Mouse (Mus musculus): ENCODE measurements around the gene Plxna4.

Plxna4 gene

DNA sequence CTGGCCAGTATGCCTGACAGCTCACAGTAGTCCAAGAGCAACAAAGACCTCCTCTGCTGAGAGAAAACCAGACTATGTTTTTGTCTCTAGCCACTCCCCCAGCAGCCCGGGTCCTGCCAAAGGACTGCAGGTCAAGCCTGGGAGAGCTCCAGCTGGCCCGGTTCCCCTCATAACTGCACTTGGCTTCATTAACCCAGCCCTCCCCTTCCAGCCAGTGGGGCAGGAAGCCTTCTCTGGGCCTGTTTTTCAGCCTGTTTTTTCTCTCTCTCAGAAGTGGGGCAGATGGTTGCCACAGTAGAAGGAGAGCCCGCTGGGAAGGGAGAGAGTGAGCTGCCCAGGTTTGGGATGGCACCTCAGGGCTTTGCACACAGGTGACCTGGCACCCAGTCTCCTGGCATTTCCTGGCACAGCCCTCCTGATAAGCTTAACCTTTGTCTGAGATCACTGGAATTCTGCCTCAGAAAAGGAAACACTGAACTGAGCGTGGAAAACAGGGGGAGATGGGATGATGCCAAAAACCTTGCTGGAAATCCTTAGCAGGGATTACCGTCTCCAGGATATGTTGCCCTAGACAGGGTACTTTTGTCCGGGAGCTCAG, 190.8 kb downstream of the Plxna4 start:
- DNase-seq, result no peak

DNA sequence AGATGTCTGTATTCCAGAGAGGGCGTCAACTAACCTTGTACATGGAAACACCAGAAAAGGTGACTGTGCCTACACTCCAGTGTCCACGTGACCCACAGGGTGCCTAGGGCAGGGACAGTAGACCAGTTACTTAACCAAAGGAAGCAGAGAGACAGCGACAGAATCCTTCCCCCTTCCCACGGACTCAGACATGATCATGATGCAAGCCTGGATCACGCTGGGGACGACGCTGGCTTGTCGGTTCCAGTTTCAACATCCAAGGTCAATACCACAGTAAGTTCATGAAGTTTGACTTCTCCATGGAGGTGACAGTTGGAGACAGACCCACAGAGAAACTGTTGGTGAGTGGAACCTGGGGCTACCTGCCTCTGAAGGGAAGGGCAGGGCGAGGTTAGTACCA, 192.6 kb downstream of the Plxna4 start:
- no peak for DNase-seq

DNA sequence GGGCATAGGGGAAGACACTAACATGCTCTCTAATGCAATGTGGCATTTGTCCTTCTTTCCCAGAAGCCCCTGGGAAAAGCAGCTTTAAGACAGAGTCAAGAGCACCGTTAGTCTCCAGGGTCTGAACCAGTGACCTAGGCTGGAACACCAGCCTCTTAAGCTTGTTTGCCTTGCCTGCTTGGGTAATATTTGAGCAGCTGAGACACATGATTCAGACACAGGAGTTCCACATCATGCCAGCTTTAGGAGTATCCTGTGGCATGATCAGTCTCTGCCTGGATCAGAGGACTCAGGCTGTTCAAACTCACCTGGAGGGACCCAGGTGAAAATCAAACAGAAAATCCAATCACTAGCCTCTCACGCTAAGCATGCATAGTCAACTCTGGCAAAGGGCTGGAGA, 195.7 kb downstream of the Plxna4 start:
- DNase-seq, result no peak

DNA sequence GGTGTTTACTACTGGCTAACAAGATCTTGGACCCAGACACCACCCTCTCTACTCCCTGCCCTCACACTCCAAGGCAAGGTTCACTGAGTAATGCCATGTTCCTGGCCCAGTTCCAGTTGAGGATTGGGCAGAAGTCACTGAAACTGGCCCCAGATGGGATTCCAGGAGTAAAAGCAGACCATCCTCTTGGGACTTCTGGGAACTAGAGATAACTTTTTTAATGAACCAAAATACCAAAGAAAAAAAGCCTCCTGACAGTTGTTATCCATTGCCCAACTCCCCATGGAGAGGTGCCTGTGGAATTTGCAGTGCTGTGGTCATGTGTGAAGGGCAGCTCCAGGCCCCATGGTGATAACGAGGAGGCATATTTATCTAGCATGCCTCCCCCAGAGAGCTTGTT, 199.7 kb downstream of the Plxna4 start:
- no peak for DNase-seq

DNA sequence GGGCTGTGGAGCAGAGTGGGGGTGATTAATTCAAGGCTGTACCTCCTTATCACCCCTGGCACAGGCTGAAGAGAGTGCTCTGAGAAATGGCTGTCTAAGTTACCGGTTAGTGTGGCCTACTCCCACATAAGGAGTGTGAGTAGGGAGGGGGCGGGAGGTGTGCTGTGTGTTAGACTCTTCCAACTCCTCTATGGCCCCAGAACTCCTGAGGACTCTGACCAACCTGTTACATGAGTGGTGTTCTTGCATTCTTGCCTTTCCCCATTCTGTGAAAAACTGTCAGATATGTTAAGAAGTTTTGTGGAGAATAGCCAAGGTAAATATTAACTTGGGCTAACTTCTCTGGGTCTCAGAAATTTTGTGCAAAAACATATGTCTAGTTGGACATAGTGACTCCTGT, 201.1 kb downstream of the Plxna4 start:
- DNase-seq, result no peak

DNA sequence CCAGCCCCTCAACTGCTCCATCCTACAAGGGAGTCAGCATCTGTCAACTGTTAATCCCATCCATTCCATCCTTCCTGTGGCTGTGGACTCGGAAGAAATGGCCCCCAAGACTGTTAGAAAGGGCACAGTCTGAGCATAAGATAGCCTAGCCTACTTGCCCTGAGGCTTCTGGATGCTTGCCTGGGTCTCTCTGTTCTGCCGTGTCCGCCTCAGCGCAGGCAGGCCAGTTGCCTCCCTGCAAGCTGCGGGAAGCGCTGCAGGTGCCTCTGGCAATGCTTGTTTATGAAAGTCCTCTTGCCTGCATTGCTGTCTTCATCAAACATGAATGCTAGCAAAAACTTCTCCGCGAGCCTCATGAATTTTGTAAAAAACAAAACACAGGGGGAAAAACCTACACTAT, 203.1 kb downstream of the Plxna4 start:
- no peak for DNase-seq

DNA sequence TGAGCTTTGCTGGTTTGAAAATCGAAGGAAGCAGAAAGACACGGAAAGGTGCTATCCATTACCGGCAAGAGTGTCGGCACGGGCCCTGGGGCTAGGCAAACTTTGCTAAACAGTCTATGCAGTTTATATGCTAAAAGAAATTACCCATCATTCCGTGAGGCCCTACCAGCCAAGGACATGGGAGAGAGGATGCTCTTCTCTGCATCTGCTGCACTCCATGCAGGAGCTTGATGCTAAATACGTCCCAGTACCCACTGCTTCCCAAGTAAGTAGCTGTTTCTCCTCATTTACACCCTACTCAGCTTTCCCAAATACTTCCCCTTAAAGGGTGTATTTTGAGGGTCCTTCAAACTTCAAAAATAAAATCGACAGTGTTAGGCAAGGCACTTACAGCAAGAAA, 203.6 kb downstream of the Plxna4 start:
- DNase-seq, result no peak

DNA sequence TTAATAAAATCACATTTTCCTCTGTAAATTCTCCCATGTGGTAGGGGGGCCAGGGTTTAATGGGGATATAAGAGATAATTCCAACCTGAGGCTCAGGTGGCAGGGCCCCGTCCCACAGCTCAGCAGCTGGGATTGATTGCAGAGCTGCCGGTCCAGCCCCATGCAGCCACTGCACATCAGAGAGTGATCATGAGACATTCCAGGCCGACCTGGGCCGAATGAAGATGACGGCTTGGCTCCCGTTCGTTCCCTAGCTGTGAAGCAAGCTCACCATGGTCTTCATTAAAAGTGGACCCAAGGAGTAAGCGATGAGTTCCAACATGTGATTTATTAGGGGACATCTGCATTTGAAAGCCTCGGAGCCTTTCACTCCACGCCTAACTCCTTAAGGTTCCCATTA, 206.5 kb downstream of the Plxna4 start:
- no peak for DNase-seq

DNA sequence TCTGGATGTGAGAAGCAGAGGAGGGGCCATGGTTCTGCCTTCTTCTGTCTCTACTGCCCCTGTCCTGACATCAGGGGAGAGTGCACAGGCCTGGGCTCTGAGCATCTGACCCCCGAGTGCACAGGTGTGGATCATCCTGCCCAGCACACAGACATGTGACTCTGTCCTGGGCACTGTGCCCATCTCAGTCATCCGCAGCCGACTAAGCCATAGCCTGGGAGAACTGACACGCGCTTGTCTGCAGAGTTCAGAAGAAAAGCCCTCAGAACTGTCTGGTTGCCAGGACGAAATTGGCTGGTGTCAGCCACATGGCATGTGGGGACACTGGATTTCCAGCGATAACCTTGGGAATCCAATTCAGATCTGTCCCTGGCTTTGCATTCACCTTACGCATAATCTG, 210.8 kb downstream of the Plxna4 start:
- DNase-seq, result no peak

DNA sequence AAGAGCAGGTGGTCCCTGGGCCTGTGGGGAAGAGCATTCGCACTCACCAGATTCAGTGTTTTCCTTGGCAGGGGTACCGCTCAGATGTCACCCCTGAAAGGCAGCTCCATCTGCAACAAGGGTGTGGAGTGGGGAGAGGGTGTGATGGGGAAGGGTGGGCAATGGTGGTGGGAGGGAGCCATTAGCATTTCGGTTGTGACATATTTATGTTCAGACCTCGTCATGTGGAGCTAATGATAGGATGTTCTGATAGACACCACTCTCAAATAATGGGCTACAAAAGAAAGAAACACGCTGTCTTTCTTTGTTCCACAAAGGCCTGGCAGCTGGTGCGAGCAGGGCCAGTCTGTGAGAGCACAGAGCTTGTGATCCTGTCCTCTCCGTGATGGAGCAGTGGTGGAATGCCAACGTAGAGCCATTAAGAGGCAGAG, 214.0 kb downstream of the Plxna4 start:
- no peak for DNase-seq

DNA sequence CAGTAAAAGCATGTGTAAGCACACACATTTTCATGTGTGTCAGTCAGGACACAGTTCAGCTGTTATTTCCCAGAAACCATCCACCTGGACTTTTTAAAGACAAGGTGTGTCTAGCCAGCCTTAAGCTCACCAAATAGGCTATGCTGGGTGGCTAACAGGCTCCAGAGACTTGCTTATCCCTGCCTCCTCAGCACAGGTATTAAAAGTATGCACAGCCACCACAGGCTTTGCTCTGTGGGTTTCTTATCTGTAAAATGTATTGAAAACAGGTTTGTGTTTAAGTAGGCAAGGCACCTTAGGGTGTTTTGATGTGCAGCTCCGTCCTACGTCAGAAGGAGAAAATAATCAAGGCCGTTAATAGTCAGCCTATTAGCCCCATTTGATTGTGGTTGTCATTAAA, 218.9 kb downstream of the Plxna4 start:
- DNase-seq, result no peak

DNA sequence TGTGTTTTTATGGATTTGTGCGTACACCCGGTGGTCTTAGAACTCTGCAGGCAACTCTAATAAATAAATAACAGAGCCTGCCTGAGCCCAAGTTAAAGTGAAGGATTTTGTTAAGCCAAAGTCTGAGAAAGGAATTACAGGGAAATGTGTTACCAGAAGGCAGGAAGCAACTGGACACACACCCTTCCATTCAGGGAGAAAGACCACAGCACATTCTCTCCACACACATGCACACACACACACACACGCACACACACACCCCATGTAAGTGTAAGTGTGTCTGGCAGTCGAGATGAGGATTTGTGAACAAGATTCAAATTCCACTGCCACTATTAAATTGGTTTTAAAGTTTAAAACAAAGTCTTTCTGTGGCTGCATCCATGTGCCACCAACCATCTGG, 219.6 kb downstream of the Plxna4 start:
- DNase-seq, result no peak

DNA sequence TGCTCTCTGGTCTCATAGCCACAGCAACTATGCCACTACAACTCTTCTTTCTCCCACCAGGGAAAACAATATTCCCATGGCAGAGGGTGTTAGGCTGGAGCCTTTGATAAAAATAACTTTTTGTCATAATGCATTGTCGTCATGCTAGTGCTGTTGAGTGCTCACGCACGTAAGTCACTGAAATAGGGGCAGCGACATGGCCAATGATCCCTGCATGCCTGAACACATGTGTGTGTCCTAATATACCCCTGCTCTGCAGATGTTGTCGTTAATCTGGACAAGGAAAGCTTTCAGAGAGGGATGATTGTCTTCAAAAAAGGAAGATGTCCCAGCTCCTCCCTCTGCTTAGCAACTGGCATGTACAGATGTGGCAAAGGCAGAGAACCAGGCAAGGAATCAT, 223.1 kb downstream of the Plxna4 start:
- no peak for DNase-seq

DNA sequence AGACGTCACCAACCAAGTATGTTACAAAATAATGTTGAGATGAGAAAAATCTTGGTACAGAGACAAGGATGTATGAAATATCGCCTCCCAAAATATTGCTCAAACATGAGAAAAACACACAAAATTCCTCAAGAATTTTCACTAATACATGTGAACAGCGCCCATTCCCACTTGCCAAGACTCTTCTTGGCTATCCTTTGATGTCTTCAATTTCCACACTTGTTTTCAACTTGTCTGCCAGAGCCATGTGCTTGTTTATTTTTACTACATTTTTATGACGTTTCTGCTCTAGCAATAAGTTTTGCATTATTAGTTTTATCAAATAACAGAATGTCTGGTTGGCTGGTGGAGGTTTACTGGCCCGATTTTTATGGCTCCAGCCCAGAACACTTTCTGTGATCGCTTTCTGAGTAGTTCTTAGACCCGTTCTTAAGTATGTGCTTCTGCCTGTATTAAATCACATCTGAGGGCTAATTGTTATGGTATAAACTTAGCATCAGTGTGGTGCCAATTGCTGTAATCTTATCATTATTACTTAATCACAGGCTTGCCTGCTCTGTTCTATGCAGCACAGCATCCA, 224.4 kb downstream of the Plxna4 start:
- no peak for DNase-seq

DNA sequence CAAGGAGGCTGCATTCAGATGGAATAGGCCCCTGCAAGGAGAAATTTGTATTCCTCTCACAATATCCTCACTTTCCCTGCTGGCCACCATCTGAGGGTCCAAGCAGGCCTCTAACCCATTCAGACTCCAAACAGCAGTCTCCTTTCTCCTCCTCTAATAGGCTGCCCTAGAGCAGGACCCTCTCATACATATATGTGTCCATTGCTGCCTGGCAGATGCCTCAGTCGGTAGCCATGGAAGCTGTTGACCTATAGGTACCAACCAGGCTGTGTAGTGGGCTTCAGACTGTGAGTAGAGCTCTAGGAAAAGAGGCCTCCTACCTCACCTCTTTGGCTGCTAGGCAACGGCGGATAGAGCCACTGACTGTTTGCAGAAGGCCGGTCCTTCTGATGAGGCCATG, 225.6 kb downstream of the Plxna4 start:
- DNase-seq, result no peak

DNA sequence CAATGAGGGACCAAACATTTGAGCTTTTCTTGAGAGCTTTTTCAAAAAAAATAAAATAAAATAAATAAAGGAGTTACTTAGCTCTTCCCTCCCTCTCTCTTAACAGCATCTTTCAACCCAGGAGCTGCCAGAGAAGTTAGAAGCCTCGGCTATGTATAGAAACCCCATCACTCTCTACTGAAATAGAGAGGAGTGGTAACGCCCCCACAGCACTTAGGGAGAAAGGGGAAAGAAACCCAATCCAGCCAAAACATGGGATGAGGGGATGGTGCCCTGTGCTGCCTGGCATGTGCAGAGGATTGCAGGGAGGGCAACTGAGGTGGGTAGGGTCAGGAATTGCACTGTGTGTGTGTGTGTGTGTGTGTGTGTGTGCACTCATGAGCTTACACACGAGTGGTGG, 228.3 kb downstream of the Plxna4 start:
- DNase-seq, result no peak

DNA sequence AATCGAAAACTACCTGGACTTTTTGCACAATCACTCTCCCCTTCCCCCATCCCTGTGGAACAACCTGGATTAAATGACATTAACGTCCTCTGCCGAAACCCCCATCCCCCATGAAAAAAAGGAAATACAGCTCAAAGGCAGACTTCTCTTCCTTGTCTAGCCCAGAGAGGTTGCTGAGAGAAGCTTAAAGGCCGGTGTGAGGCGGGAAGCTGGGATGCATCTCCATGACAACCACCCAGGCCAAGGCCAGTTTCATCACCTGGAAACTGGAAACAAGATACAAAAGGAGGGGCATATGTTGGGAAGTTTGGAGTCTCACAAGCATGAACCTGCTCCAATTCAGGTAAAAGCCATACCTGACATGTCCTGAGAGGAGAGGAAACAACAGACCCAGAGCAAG, 230.5 kb downstream of the Plxna4 start:
- no peak for DNase-seq

DNA sequence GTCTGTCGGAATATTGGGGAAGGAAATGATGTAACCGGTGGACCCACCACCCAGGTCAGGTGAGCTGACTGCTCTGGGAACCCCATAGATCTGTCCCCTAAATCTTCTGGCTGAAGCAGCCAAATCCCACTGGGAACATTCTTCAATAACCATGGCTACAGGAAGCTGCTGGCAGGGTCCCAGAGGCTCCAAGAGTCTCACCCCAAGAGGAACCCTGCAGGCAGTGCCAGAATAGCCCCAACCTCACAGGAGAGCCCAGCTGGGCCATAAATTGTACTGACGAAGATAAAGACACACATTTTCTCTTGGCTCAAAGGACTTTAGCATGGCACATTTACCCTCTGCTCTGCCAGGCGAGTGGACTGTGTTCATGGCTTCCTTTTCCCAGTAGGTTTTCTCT, 232.4 kb downstream of the Plxna4 start:
- no peak for DNase-seq

DNA sequence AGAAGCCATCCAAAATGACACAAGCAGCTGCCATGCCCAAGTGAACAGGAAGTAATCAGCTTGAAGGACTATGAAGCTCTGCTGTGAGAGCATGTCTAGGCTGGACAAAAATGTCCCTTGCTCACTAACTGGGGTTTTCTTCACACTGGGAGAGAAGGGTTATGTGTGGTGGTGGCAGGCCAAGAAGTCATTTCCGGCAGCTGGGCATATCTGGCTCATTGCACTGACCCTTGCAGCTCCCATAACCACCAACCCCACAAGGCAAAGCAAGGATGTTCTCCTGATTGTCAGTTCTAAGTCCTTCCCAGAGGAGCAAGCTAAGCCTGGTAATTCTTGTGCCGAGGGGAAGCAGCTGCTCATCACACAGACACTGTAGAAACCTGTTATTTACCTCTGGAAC, 239.0 kb downstream of the Plxna4 start:
- DNase-seq, result no peak

DNA sequence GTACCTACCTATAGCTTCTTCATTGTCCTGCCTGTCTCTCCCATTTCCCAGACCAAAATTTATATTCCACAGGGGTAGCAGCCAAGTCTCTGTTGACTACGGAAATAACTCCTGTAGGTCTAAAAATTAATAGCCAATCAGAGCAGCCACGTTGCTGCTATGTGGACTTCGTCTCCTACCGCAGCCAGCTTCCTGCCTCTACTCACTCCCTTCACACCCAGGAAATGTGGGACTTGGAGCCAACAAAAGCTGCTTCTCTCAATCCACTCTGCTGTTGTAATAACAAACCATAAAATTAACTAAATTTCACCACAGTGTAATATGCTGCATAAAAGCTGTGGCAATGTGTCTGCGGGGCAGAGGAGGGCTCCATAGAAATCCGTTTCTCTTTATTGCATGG, 239.9 kb downstream of the Plxna4 start:
- DNase-seq, result no peak

DNA sequence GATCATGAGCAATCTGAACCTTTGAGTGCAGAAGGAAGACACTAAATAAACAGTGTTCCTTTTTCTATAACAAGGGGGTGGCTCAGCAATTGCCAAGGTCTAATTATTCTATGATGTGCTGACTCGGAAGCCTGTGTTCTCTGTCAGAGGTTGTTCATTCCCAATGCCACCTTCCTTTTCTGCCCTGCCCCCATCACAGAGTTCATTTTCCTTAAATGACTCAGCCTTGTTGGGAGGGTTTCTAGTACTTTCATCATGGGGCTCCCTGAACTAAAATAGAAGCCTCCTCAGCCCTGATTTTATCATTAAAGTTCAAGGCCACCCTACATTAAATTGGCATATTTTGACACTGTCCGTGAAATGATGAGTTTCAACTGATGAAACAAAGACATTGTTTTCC, 242.0 kb downstream of the Plxna4 start:
- no peak for DNase-seq

DNA sequence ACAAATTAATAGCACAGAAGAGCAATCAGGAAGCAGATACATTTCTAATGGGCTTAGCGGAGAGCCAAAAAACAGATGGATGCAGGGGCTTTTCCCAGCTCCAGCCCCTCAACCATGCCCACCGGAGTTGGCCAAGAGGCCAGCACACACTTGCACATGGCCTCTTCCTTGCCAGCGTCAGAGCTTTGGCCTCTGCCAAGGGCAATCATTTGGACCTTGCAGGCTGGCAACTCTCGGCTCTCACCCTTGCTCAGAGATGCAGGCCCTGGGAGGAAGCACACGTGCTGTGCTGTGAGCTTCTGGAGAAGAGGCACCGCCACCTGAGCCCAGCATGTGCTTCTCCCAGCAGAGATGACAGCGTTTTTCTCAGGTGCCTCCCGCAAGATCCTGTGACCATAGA, 245.3 kb downstream of the Plxna4 start:
- no peak for DNase-seq

DNA sequence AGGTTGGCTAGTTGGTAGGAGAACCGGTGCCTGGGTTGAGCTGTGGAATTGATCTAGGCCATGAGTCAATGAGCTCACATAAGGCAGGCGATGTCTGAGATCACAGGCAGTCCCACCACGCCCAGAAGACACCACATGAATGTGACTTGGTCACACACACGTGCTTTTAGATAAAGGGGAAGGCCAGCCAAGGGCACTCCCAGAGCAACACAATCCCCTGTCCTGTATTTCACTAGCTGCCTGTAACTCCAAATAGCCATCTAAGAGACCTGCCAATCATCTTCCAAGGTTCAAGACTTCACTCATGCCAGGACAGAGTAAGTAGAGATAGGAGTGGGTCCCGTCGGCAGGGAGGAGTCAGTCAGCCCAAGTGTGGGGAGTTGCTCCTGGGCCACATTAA, 245.7 kb downstream of the Plxna4 start:
- no peak for DNase-seq

DNA sequence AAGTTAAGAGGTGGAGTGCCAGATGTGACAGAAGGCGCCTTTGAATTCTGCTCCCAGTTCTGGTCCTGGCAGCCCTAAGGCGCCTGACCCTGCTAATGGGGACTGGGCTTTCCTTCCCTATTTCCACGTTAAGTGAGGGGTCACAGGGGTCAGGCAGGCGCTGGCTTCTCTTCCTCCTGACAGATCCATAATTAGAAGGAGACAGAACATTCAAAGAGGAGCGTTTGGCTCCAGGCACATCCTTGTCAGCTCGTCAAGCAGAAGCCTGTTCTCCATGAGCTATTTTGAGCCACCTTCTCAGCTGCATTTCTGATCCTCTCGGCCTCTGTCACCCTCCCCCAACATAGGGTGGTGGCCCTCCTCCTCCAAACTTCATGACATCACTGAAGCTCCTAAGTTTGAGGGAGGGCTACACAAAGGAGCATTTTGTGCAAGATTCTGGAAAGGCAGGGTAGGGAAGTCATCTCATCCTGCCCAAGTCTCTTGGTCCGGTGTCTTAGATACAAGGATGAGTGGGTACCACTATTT, 249.5 kb downstream of the Plxna4 start:
- DNase-seq, result no peak

DNA sequence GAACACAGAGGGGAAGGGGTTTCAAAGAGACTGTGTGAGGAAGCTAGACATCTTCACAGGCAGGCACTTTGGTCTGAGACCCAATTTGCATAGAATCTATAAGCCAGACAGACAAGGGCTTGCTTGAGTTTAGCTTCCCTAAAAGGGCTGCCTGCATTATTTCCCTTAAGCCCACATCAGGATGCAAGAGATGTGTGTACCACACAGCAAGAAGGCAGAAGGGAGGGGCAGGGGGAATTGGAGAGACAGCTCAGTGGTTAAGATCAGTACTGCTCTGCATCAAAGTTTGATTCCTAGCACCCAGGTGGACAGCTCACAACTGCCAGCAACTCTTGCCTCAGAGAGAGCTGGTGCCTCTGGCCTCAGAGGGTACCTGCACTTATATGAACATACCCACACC, 256.7 kb downstream of the Plxna4 start:
- no peak for DNase-seq

All from B cell, adult 2 months (primary cell).